22 mouse cellular contexts compared by ENCODE assay signal in genomic region chr15:101303830-101304229, GRCm38 (mm10). TPM values are rescaled to one million over a fixed set of nuclear protein-coding genes. Genes with fewer than 3 reads are reported as not detected.
"Had no signal": no experiment of that assay in that cellular context is flagged by ENCODE, and none has a peak within 500 bp of the region (broad histone marks: within the 10 kb centered on the region; RNA-seq: fewer than 3 reads in every experiment).

No protein-coding gene starts in this region.

- H3K4me1 ChIP-seq: midbrain, embryonic 12.5 days; neural tube, embryonic 13.5 days; neural tube, embryonic 15.5 days had no signal

- DNase-seq: lung, adult 18-20 months; lung, embryonic 14.5 days; lung, postnatal 10 days; lung, postnatal 4 days; midbrain, embryonic 14.5 days; retina, postnatal 1 day; right cerebral cortex, adult 18-20 months; right cerebral cortex, postnatal 25 days; right cerebral cortex, postnatal 4 days; thymus, adult 2 months; thymus, postnatal 25 days; thymus, postnatal 4 days had no signal

- H3K9ac ChIP-seq: liver, embryonic 14.5 days; lung, embryonic 14.5 days; midbrain, embryonic 12.5 days; neural tube, embryonic 13.5 days; neural tube, embryonic 15.5 days; stomach, embryonic 15.5 days had no signal

- H3K27ac ChIP-seq: liver, embryonic 14.5 days; midbrain, embryonic 12.5 days; neural tube, embryonic 13.5 days; neural tube, embryonic 15.5 days; stomach, embryonic 15.5 days; stomach, postnatal 0 days had no signal

- H3K36me3 ChIP-seq: midbrain, embryonic 12.5 days; neural tube, embryonic 13.5 days; neural tube, embryonic 15.5 days; stomach, embryonic 15.5 days had no signal

- H3K27me3 ChIP-seq: midbrain, embryonic 12.5 days; neural tube, embryonic 13.5 days; neural tube, embryonic 15.5 days; stomach, embryonic 15.5 days had no signal

- H3K4me2 ChIP-seq: lung, embryonic 14.5 days; midbrain, embryonic 12.5 days; neural tube, embryonic 13.5 days; neural tube, embryonic 15.5 days; stomach, embryonic 15.5 days had no signal

- ATAC-seq: midbrain, embryonic 16.5 days had no signal

- H3K4me3 ChIP-seq: midbrain, embryonic 12.5 days; myocyte; neural tube, embryonic 13.5 days; neural tube, embryonic 15.5 days; stomach, embryonic 15.5 days had no signal

- H3K9me3 ChIP-seq: midbrain, embryonic 12.5 days; neural tube, embryonic 15.5 days; stomach, embryonic 15.5 days had no signal

RNA-seq across cellular contexts. Expression of gene 6030408B16Rik, which starts 10.8 kb away (rescaled TPM):
- total RNA-seq: megakaryocyte, adult 5-6 weeks; megakaryocyte-erythroid progenitor cell, adult 5-6 weeks had no signal
